Mouse (Mus musculus) common myeloid progenitor, adult 5-6 weeks (primary cell): ENCODE results near the gene Cops7b. TPM values are rescaled to one million over a fixed set of nuclear protein-coding genes. Genes with fewer than 3 reads are reported as not detected.

Source experiments
- ATAC-seq: replicated peaks from 2 replicates; pipeline ENCODE4 v1.8.0; 2016; ENCODE audit warnings: low read depth, mild to moderate bottlenecking, moderate TSS enrichment, inconsistent platforms; ENCODE audit not compliant: poor library complexity, severe bottlenecking
- total RNA-seq: library from RNA; stranded (forward); fragments of 200-1000, 187-1606 nt; gene quantifications from 2 replicates; pipeline ENCODE4 v1.2.3, GENCODE M21; 2017

The Cops7b gene
- total RNA-seq, 1 experiment from 2014 or later = 25.8 TPM

DNA sequence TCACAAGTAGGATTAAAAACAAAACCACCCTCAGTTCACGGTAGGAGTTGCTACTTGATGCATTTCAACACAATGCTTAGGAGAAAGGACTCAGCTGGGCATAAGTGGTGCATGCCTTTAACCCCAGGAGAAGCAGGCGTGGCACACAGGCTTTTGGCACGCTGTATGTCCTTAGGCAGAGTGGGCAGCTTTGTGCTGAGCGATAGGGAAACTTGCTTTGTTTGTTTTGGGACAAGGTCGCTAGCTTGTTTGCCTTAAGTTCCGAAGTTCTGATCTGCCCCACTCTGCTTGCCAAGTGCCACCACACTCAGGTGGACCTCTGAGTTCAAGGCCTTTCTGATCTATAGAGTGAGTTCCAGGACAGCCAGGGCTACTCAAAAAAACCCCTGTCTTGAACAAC lies 12.6 kb downstream of the Cops7b start:
- ATAC-seq = no peak

DNA sequence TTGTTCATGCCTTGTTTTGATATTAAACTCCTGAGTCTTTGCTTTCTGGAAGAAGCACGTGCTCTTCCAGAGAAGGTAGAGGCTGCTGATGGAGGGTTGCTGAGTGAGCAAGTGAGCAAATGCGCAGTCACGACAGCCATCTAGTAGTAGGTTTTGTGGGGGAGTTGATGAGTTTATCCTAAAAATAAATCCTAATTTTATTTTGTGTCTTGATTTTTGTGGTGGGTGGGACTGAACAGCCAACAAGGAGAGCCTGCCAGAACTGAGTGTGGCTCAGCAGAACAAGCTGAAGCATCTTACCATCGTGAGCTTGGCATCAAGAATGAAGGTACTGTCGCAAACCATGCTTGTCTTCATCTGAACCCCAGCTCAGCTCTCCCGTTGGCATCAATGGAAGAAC lies 13.8 kb downstream of the Cops7b start:
- no peak for ATAC-seq

DNA sequence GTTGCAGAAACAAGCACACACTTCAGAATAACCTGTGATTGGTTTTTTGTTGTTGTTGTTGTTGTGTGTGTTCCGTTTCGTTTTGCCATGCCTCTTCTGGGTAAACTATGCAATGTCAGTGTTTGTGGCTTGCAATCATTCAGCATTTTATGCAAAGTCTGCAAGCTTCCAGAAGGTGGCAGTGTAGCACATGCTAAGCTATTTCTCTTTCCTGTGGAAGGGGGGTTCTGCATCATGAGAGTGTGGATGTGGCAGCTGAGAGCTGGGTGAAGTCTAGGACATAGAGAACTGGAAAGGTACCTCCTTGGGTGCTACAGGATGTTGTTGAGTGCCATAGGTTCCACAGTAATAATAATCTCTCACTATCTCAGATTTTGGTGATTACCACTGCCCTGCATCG lies 15.8 kb downstream of the Cops7b start:
- peak; percentile 66 for ATAC-seq

DNA sequence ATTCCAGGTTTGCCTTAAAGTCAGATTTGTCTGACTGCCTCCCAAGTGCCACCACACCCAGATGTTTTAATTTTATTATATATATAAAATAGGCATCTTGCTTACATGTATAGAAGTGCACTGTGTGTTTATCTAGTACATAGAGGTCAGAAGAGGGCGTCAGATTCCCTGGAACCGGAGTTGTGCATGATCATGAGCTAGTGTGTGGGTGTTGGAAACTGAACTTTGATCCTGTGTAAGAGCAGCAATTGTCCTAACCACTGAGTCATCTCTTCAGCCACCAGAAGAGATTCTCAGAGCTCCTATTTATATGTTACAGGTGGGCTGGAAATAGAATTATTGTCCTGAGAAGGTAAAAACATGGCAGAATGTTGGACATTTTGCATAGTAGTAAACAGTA lies 17.4 kb downstream of the Cops7b start:
- ATAC-seq = no peak

DNA sequence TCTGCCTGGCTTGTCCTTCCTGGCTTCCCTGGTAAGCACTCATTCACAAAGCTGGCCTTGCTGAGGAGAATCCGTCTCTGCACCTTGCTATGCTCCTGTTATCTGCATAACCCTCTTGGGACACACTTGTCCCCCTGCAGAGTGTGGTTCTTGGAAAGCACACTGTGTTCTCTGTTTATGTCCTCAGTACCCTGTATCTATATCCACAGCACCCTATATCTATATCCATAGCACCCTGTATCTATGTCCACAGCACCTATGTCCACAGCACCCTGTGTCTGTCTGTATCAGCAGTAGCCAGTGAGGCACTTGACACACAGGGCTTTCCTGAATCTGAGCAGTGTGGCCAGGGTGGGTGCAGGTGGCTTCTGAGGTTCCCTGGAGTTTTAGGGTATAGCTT lies 28.2 kb downstream of the Cops7b start:
- ATAC-seq = no peak

DNA sequence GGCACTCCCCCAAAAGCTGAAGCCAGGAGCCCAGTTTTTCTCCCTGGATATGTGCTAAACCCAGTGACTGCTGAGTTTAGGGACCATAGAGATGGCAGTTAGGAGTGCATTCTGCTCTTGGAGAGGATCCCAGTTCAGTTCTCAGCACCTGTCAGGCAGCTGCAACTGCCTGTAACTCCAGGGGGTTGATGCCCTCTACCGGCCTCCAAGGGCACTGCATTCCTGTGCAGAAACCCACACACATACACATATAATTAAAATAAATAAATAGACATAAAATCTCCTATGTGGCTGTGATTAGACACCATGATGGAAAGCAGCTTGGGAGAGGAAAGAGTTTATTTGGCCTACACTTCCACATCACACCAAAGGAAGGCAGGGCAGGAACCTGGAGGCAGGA lies 29.4 kb downstream of the Cops7b start:
- no peak for ATAC-seq

DNA sequence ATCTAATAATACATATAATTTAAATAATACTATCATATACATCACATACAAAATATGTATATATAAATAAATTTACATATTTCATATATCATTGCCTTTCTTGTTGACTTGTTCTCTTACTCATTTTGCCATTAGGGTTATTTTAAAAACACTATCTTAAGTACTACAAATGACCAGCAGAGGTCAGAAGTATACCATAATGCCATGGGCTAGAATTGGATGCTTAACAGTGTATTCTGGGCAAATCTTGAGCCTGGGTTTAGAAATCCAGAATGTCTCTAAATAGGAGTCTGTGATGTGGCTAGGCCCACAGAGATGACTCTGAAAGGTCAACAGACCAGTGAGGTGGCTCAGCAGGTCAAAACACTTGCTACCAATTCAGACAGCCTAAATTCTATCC lies 31.6 kb downstream of the Cops7b start:
- ATAC-seq = peak; percentile 69; the same call in 1 of the 2 replicates

DNA sequence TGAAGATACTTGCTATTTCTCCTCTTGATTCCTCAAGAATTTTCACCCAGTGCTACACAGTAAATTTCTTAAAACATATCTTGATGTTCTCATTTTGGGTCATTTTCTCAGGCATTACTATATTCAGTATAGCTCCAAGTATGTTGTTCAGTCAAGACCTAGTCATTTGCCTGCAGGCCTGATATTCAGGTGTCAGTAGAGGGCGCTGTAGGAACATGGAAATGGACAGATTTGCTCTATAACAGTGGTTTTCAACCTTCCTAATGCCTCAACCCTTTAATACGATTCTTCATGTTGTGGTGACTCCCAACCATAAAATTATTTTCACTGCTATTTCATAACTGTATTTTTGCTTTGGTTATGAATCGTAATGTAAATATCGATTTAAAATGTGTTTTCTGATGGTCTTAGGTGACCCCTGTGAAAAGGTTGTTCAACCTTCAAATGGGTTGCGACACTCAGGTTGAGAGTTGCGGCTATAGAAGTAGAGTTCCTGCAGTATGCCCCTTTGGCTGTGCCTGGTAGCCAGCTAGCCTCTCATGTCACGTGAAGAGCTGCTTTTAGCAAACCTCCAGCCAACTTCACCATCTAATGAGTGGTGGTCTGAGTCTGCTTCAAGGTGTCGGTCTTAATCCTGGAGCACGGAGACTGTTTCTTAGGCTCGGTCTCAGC lies 35.9 kb downstream of the Cops7b start:
- ATAC-seq = peak; percentile 82; the same call in 1 of the 2 replicates

DNA sequence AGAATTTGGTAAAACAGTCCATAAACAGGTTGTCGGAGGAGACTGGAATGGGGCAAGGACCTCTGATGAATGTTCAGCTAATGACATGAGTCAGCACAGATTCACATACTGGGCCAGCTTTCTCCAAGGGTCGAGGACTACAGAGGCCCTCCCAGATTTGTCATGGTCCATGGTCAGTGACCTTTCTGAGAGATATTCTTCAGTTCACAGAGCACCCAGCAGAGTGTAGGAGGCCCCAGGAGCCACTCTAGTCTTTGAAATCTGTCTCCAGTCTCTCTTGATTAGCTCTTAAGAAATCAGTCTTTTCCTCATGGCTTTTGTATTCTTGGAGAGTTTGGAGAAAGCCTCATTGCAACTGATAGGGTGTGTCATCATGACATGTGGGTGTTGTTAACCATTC lies 39.6 kb downstream of the Cops7b start:
- no peak for ATAC-seq

DNA sequence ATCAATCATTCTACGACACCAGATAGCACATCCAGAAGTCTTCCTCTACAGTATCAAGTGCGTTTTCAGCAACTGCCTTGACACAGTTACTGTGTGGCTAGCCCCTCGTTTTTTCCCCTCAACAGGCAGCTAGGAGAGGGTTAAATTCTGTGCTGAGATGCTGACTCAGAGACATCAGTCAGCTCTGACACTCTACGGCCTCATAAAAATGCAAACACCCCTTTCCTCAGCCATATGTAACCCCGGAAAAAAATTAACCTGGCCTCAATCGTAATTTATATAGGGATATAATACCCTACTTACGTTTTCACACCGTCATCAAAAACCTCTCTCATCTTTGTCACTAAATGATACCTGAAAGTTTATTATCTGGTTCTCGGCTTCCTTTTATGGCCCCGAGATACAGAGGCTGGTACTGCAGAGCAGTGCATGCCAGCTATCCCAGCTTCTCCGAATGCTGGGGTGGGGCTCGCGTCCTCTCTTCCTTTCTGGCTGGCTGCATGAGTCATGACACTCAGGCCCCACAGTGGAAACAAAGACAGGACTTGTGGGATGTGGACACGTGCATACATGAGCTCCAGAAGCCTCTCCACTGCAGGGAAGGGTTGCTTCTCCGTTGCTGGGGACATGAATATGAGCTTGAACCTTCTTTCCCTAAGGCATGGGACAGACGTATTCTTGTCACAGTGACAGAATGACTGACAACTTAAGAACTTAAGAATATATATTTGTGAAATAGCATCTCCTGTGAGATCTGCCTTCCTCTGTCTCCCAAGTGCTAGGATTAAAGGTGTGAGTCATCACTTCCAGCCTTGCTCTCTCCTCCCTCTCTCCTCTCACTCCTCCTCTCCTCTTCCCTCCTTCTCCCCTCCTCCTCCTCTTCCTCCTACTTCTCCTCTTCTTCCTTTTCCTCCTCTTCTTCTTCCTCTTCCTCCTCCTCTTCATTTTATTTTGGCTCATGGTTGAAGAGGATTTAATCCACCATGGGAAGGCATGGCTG lies 40.6 kb downstream of the Cops7b start:
- no peak for ATAC-seq

DNA sequence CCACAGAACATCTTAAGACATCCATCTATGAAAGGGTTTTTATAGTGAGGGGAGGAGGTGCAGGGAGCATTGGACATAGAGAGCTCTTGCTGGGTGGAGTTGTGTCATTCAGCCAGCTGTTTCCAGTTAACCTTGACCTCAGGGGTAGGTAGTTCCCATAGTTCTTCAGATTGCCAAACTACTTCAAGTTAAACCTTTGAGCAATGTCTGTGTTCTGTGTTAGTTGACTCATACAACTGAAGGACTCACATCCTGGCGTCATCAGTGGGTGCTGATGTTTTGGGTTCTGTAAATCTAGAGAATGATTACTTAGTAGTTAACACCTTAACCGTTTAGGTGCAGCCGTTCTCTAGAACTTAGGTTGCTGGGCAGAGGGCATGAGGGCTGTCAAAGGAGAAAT lies 45.6 kb downstream of the Cops7b start:
- no peak for ATAC-seq

DNA sequence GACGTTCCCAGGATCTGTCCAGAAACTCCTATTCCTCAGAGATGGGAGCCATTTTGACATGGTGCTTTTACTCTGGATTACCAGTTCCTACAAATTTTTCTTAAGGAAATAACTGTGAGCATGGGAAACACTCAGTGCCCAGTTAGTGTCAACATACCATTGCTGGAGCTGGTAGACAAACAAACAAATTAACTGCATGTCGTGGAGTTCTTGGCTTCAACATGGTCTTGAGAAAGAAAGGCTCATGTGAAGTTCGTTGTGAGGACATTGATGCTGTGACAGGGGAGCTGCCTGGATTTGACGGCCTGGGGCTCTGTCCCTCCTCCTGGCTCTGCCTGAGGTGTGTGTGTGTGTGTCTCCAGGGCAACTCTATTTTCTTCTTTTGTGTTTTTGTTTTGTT lies 47.2 kb downstream of the Cops7b start:
- no peak for ATAC-seq

DNA sequence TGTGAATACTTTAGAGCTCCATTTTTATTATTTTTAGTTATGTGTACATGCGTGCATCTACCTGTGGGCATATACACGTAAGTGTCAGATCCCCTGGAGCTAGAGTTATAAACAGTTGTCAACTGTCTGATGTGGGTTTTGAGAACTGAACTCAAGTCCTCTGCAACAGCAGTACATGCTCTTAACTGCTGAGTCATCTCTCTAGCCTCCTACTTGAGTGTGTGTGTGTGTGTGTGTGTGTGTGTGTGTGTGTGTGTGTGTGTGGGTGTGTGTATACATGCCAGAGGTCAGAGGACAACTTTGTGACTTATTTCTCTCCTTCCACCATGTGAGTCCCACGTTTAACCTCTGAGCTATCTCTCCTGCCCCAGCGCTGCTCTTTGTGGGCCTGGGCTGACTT lies 47.8 kb downstream of the Cops7b start:
- ATAC-seq = 0 out of 2 replicates have a peak, but pooled peaks have one; percentile 29

DNA sequence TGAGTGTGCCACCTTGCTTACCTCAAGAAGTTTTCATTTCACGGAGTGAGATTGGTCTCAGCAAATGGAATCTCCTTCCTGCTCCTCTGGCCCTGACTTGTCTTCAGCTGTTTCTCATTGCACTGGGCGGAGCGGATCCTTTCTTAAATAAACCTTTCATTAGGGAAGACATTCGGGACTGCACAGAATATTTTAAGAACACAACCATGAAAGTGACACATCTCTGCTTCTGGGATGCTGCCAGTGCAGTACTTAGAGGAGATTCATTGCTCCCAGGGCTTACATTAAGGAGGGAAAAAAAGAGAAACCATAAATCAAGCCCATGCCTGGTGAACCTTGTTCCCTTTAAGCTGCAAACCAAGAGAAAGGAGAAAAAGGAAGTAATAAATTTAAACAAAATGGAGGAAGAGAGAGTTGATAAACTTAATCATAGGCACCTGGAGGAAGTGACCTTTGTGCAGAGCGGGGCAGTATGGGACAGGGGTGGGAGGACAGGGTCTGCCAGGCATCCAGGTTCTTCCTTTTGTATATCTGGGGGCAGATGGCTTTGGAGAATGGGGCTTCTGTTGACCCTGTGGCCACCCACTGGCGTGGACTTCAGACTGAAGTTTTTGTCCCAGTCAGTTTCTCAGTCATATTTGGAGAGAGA lies 50.2 kb downstream of the Cops7b start:
- ATAC-seq = peak; percentile 56

DNA sequence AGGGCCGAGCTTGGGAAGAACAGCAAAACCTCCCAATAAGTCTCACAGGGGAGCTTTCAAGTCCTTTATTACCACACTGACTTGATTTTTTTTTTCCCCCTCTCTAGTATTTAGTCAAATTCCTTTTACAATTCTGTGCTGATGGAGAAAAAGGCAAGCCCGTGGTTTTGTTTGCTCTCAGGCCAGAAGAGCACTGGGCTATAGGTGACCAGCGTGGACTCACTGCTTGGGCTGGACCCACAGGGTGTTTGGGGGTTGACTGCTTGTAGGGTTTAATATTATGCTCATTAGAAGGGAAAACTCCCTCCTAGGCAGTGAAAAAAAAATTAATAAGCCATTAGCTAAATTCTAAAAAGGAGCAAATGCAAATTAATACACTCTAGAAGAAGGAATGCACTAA lies 50.7 kb downstream of the Cops7b start:
- no peak for ATAC-seq

DNA sequence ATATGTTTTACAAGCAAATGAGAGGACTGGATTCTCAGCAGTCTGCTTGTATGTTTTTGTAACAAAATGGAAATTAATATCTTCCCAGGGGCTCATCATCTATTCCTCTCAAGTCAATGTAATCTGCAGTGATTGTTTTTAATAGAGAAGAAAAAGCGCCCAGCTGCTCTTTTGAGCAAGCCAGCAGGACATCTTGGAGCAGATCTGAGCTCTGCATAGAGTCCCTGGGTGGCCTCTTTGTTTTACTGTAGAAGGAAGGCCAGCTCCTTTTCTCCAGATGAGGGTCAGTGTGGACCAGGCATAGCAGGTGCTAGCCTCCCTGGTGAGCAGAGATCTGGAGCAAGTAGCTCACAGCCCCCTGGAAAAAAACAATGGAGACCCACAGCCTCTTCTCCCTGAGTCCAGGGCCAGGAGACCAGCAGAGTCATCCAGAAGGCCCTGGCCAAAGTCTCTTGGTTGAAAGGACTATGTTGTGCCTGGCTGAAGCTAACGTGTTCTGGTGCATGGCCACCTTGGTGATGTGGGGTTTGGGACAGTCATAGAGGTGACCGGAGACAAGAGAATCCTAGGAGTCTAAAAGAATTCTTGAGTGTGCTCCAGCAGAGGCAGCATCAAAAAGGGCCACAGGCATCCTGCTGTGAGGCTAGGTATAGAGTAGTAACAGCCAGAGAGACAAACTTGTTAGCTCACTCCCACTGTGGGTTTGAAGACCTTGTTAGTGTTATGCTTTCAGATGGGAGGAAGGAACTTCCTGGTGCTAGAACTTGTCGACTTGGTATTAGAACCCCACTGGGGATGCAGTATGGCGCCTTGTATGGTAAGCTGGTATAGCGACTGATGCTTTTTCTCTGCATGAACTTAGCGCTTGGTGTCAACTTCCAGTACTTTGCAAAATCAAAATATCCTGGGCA lies 51.4 kb downstream of the Cops7b start:
- no peak for ATAC-seq

DNA sequence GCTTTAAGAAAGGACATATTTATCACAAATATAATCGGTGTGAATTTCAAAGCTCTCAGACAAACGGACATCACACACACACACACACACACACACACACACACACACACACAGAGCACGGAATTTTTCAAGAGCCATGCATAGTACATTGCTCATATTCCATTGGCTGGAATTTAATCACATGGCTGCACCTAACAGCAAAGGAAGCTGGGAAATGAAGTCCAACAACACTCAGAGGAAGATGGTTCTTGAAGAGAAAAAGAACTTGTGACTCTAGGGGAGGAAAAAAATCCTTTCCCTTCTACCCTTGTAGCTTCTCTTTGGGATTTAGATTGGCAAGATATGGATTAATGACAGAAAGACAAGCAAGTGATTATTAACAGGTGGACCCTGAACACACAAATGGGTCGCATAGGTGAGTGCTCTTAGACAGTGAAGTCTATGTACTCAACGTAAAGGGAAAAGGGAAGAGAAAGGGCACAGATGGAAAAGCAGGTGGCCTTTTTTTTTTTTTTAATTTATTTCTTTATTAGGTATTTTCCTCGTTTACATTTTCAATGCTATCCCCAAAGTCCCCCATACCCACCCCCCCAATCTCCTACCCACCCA lies 52.2 kb downstream of the Cops7b start:
- no peak for ATAC-seq

DNA sequence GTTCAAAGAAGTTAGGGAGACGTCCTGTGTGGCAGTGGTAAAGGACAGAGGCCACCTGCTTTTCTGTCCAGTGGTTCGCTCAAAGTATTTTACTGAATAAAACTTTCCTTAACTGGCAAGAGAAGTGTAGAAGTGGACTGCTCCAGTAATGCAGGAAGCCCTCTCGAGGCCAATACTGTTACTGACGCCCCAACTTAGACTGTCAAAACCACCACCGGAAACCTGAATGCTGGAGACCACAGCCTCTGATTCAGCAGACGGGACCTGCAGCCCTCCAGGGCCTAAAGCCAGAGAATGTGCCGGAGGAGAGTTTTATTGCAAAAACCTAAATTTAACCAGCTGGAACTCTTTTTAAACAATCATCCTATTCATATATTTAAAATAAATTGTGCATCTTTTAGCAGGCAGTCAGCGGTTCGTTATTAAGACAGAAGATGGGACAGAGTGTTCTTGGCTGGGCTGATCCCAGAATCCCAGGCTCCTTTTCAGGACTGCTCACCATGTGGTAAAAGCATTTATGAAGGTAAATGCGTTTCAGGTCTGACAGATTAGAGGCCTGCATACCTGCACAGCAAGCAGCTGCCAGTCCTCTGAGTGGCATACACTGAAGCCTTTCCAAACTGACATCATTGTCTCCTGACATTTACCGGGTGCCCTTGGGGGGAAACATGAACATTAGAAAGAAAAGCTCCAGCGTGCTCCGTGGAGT lies 60.6 kb downstream of the Cops7b start:
- peak; percentile 100 for ATAC-seq

DNA sequence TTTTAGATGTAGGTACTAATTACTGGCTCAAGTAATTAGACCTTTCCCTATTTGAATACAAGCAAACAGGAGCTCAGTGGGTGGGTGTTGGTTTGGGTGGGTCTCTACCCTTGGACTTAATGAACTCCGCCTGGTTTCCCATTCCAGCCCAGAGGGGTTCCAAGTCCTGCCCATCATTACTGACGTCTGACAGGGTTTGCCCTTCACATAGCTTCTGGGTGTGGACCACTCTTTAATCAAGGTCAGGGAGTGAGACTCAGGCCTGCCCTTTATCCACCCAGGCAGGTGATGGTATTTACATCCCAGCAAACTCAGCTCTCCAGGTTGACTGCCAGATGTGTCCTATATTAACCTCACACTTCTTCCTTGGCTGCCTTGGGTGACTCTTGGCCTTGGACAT lies 64.8 kb downstream of the Cops7b start:
- ATAC-seq = no peak
